Mouse (Mus musculus) T-helper 17 cell (primary cell): Measurements from ENCODE around the gene Xiap.
"Not testable (repeated sequence)": the region's sequence is repeated elsewhere in the genome, so short reads cannot be mapped to it uniquely, and the experiment has no call there.

Experiments
- in situ Hi-C, 2 experiments: fragments of 300-600 bp; cut with MboI, MseI; formaldehyde crosslinking; loops; 1 replicate in 1 of 2; 2 replicates in 1 of 2; pipeline ENCODE4 v1.15.1; 2025; ENCODE audit warnings: high pct_unique_total_duplicates in 2 of 2

The Xiap gene

GRCm38 (mm10) chrX:42059282-42060068 lies at the start of gene Xiap:
Xiap (plus strand) TSS chrX:42059679.
- in situ Hi-C loops, result no loop called here

- in situ Hi-C loops, result no loop called here
Observed at GRCm38 (mm10) chrX:42012677-42013208, 46.7 kb upstream of the Xiap start.

- in situ Hi-C loops, result no loop called here
Observed at GRCm38 (mm10) chrX:42013776-42014175, 45.7 kb upstream of the Xiap start.

GRCm38 (mm10) chrX:42014502-42014901 lies 45.0 kb upstream of the Xiap start:
- in situ Hi-C loops, result no loop called here

GRCm38 (mm10) chrX:42018030-42018429 lies 41.4 kb upstream of the Xiap start:
- in situ Hi-C loops, result loop anchor here in 1 of 2 experiments (5.0 kb wide), 1 partner anchor 51 kb away; no protein-coding TSS in a partner anchor

GRCm38 (mm10) chrX:42019441-42019840 lies 40.0 kb upstream of the Xiap start:
- in situ Hi-C loops, result loop anchor here in 1 of 2 experiments (5.0 kb wide), 1 partner anchor 52 kb away; no protein-coding TSS in a partner anchor

- in situ Hi-C loops, result not testable (repeated sequence)
Observed at GRCm38 (mm10) chrX:42025802-42026440, 33.6 kb upstream of the Xiap start.

- in situ Hi-C loops, result not testable (repeated sequence)
Observed at GRCm38 (mm10) chrX:42026981-42027380, 32.5 kb upstream of the Xiap start.

GRCm38 (mm10) chrX:42033111-42033693 lies 26.3 kb upstream of the Xiap start:
- in situ Hi-C loops, result no loop called here

- in situ Hi-C loops, result no loop called here
Observed at GRCm38 (mm10) chrX:42033911-42034310, 25.6 kb upstream of the Xiap start.

- in situ Hi-C loops, result no loop called here
Observed at GRCm38 (mm10) chrX:42039481-42039880, 20.0 kb upstream of the Xiap start.

- in situ Hi-C loops, result loop anchor here in 1 of 2 experiments (5.0 kb wide), 1 partner anchor 118 kb away; no protein-coding TSS in a partner anchor
Observed at GRCm38 (mm10) chrX:42044935-42045334, 14.5 kb upstream of the Xiap start.

GRCm38 (mm10) chrX:42050652-42051643 lies 8.5 kb upstream of the Xiap start:
- in situ Hi-C loops, result no loop called here

GRCm38 (mm10) chrX:42057012-42057411 lies 2.5 kb upstream of the Xiap start:
- in situ Hi-C loops, result no loop called here

- in situ Hi-C loops, result no loop called here
Observed at GRCm38 (mm10) chrX:42057873-42058272, 1.6 kb upstream of the Xiap start.

GRCm38 (mm10) chrX:42063621-42064020 lies 4.1 kb downstream of the Xiap start:
- in situ Hi-C loops, result no loop called here

GRCm38 (mm10) chrX:42065086-42065485 lies 5.6 kb downstream of the Xiap start:
- in situ Hi-C loops, result no loop called here

GRCm38 (mm10) chrX:42066771-42067170 lies 7.3 kb downstream of the Xiap start:
- in situ Hi-C loops, result no loop called here

- in situ Hi-C loops, result no loop called here
Observed at GRCm38 (mm10) chrX:42067791-42068200, 8.3 kb downstream of the Xiap start.

- in situ Hi-C loops, result no loop called here
Observed at GRCm38 (mm10) chrX:42068201-42068874, 8.9 kb downstream of the Xiap start.
